Mouse (Mus musculus): Measurements from ENCODE around the gene Selenbp1.

DNA sequence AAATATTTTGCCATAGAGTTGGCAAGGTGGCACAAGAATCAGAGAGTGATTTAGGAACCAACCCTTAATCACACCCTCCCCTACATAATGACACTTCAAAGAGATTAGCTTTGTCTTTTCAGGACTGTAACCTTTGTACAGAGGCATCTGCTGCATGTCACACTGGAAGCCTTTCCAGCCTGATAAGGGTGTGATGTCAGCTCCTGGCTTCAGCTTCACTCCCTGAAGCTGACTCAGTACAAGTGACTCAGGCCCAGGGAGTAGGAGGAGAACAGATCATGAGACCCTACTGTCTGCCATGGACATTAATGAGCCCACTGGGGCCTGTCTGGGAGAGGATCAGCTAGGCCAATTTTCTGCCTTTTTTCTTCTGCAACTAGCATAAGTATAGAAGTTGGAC is 54.7 kb downstream of the Selenbp1 start:
- TF ChIP-seq GATA1 (IDR thresholded peaks at IDR 0.05; ENCODE audit: borderline replicate concordance, low read length) (peak; percentile 77; the same call in 2 of the 3 replicates), FLI1 (IDR thresholded peaks at IDR 0.05; ENCODE audit: low read length) (no peak)

Data from megakaryocyte, embryonic 14.5 days (primary cell).